Mouse (Mus musculus): Measurements from ENCODE around the gene Gjb2. TPM values are rescaled to one million over a fixed set of nuclear protein-coding genes. Genes with fewer than 3 reads are reported as not detected.

The Gjb2 gene
- polyA plus RNA-seq, 1 experiment from 2014 or later = 6.2 TPM

- Histone ChIP-seq H3K36me3 (ENCODE audit: control insufficient read depth, insufficient read depth, low read length) (no peaks in the 10 kb centered on the region), H3K4me3 (ENCODE audit: low read depth, low read length) (no peak overlapping the region), H3K9ac (ENCODE audit: low read length) (no peak overlapping the region), H3K27me3 (ENCODE audit: control insufficient read depth, insufficient read depth, low read length) (peaks cover 45% of the 10 kb centered on the region), H3K27ac (ENCODE audit: low read depth, low read length) (no peak overlapping the region), H3K4me1 (replicated peaks; ENCODE audit: control insufficient read depth, insufficient read depth, low read length) (peaks cover 13% of the 10 kb centered on the region; the same call in 1 of the 2 replicates), H3K9me3 (ENCODE audit: control insufficient read depth, low read length) (no peaks in the 10 kb centered on the region), H3K4me2 (ENCODE audit: low read depth, low read length, severe bottlenecking) (no peak overlapping the region)
- DNase-seq (ENCODE audit: low spot score) (no peak), ATAC-seq (replicated peaks; ENCODE audit: low FRiP score) (no peak)
- WGBS = 72% methylated on average over 5 of the region's 5 CpGs
These were observed 3.4 kb upstream of the Gjb2 start for GRCm38 (mm10) chr14:57107916-57108315.

GRCm38 (mm10) chr14:57107091-57107490, 2.6 kb upstream of the Gjb2 start:
- WGBS = 77% methylated on average over 8 of the region's 8 CpGs
- no peak overlapping the region for H3K27ac ChIP-seq (ENCODE audit: low read depth, low read length)
- H3K9ac ChIP-seq (ENCODE audit: low read length) = no peak overlapping the region
- H3K4me3 ChIP-seq (ENCODE audit: low read depth, low read length) = no peak overlapping the region
- ATAC-seq (replicated peaks; ENCODE audit: low FRiP score) = no peak
- DNase-seq (ENCODE audit: low spot score) = no peak
- peaks cover 13% of the 10 kb centered on the region; the same call in 1 of the 2 replicates for H3K4me1 ChIP-seq (replicated peaks; ENCODE audit: control insufficient read depth, insufficient read depth, low read length)
- no peak overlapping the region for H3K4me2 ChIP-seq (ENCODE audit: low read depth, low read length, severe bottlenecking)
- H3K9me3 ChIP-seq (ENCODE audit: control insufficient read depth, low read length) = no peaks in the 10 kb centered on the region
- no peaks in the 10 kb centered on the region for H3K36me3 ChIP-seq (ENCODE audit: control insufficient read depth, insufficient read depth, low read length)
- H3K27me3 ChIP-seq (ENCODE audit: control insufficient read depth, insufficient read depth, low read length) = peaks cover 49% of the 10 kb centered on the region

- Histone ChIP-seq H3K4me3 (ENCODE audit: low read depth, low read length) (no peak overlapping the region), H3K27ac (ENCODE audit: low read depth, low read length) (no peak overlapping the region), H3K9ac (ENCODE audit: low read length) (no peak overlapping the region), H3K27me3 (ENCODE audit: control insufficient read depth, insufficient read depth, low read length) (peaks cover 50% of the 10 kb centered on the region), H3K36me3 (ENCODE audit: control insufficient read depth, insufficient read depth, low read length) (no peaks in the 10 kb centered on the region), H3K4me2 (ENCODE audit: low read depth, low read length, severe bottlenecking) (no peak overlapping the region), H3K9me3 (ENCODE audit: control insufficient read depth, low read length) (no peaks in the 10 kb centered on the region), H3K4me1 (replicated peaks; ENCODE audit: control insufficient read depth, insufficient read depth, low read length) (peaks cover 13% of the 10 kb centered on the region; the same call in 1 of the 2 replicates)
- DNase-seq (ENCODE audit: low spot score) (no peak), ATAC-seq (replicated peaks; ENCODE audit: low FRiP score) (no peak)
- 38% methylated on average over 11 of the region's 11 CpGs for WGBS
These were observed 1.2 kb upstream of the Gjb2 start for GRCm38 (mm10) chr14:57105721-57106120.

GRCm38 (mm10) chr14:57105111-57105510, 609 bp upstream of the Gjb2 start:
- Histone ChIP-seq H3K9ac (ENCODE audit: low read length) (no peak overlapping the region), H3K9me3 (ENCODE audit: control insufficient read depth, low read length) (no peaks in the 10 kb centered on the region), H3K4me1 (replicated peaks; ENCODE audit: control insufficient read depth, insufficient read depth, low read length) (peaks cover 13% of the 10 kb centered on the region; the same call in 1 of the 2 replicates), H3K36me3 (ENCODE audit: control insufficient read depth, insufficient read depth, low read length) (no peaks in the 10 kb centered on the region), H3K27me3 (ENCODE audit: control insufficient read depth, insufficient read depth, low read length) (peaks cover 50% of the 10 kb centered on the region), H3K4me2 (ENCODE audit: low read depth, low read length, severe bottlenecking) (peak overlapping the region; percentile 100), H3K27ac (ENCODE audit: low read depth, low read length) (no peak overlapping the region), H3K4me3 (ENCODE audit: low read depth, low read length) (no peak overlapping the region)
- ATAC-seq (replicated peaks; ENCODE audit: low FRiP score) = no peak
- WGBS = 8% methylated on average over 14 of the region's 14 CpGs
- DNase-seq (ENCODE audit: low spot score) = no peak

GRCm38 (mm10) chr14:57103711-57104105, 794 bp downstream of the Gjb2 start:
- H3K27ac ChIP-seq (ENCODE audit: low read depth, low read length) = no peak overlapping the region
- H3K9ac ChIP-seq (ENCODE audit: low read length) = peak overlapping the region; percentile 39
- DNase-seq (ENCODE audit: low spot score) (no peak), ATAC-seq (replicated peaks; ENCODE audit: low FRiP score) (no peak)
- peaks cover 50% of the 10 kb centered on the region for H3K27me3 ChIP-seq (ENCODE audit: control insufficient read depth, insufficient read depth, low read length)
- peaks cover 14% of the 10 kb centered on the region; the same call in 1 of the 2 replicates for H3K4me1 ChIP-seq (replicated peaks; ENCODE audit: control insufficient read depth, insufficient read depth, low read length)
- 4% methylated on average over 22 of the region's 22 CpGs for WGBS
- H3K4me2 ChIP-seq (ENCODE audit: low read depth, low read length, severe bottlenecking) = peak overlapping the region; percentile 100
- H3K9me3 ChIP-seq (ENCODE audit: control insufficient read depth, low read length) = no peaks in the 10 kb centered on the region
- peak overlapping the region; percentile 49 for H3K4me3 ChIP-seq (ENCODE audit: low read depth, low read length)
- no peaks in the 10 kb centered on the region for H3K36me3 ChIP-seq (ENCODE audit: control insufficient read depth, insufficient read depth, low read length)

GRCm38 (mm10) chr14:57103121-57103520, 1.4 kb downstream of the Gjb2 start:
- Histone ChIP-seq H3K4me3 (ENCODE audit: low read depth, low read length) (no peak overlapping the region), H3K9ac (ENCODE audit: low read length) (no peak overlapping the region), H3K36me3 (ENCODE audit: control insufficient read depth, insufficient read depth, low read length) (no peaks in the 10 kb centered on the region), H3K27ac (ENCODE audit: low read depth, low read length) (no peak overlapping the region), H3K4me2 (ENCODE audit: low read depth, low read length, severe bottlenecking) (no peak overlapping the region), H3K4me1 (replicated peaks; ENCODE audit: control insufficient read depth, insufficient read depth, low read length) (peaks cover 14% of the 10 kb centered on the region; the same call in 1 of the 2 replicates), H3K27me3 (ENCODE audit: control insufficient read depth, insufficient read depth, low read length) (peaks cover 50% of the 10 kb centered on the region), H3K9me3 (ENCODE audit: control insufficient read depth, low read length) (no peaks in the 10 kb centered on the region)
- DNase-seq (ENCODE audit: low spot score) (no peak), ATAC-seq (replicated peaks; ENCODE audit: low FRiP score) (no peak)
- 47% methylated on average over 6 of the region's 6 CpGs for WGBS

GRCm38 (mm10) chr14:57101623-57102022, 2.9 kb downstream of the Gjb2 start:
- ATAC-seq (replicated peaks; ENCODE audit: low FRiP score) (no peak), DNase-seq (ENCODE audit: low spot score) (no peak)
- Histone ChIP-seq H3K4me1 (replicated peaks; ENCODE audit: control insufficient read depth, insufficient read depth, low read length) (peaks cover 14% of the 10 kb centered on the region; the same call in 1 of the 2 replicates), H3K9ac (ENCODE audit: low read length) (no peak overlapping the region), H3K4me2 (ENCODE audit: low read depth, low read length, severe bottlenecking) (no peak overlapping the region), H3K4me3 (ENCODE audit: low read depth, low read length) (no peak overlapping the region), H3K9me3 (ENCODE audit: control insufficient read depth, low read length) (no peaks in the 10 kb centered on the region), H3K27me3 (ENCODE audit: control insufficient read depth, insufficient read depth, low read length) (peaks cover 42% of the 10 kb centered on the region), H3K27ac (ENCODE audit: low read depth, low read length) (no peak overlapping the region), H3K36me3 (ENCODE audit: control insufficient read depth, insufficient read depth, low read length) (no peaks in the 10 kb centered on the region)
- WGBS = 91% methylated on average over 7 of the region's 7 CpGs

GRCm38 (mm10) chr14:57095855-57096254, 8.6 kb downstream of the Gjb2 start:
- Histone ChIP-seq H3K4me2 (ENCODE audit: low read depth, low read length, severe bottlenecking) (no peak overlapping the region), H3K27ac (ENCODE audit: low read depth, low read length) (no peak overlapping the region), H3K27me3 (ENCODE audit: control insufficient read depth, insufficient read depth, low read length) (no peaks in the 10 kb centered on the region; the same call in 1 of the 2 replicates), H3K36me3 (ENCODE audit: control insufficient read depth, insufficient read depth, low read length) (no peaks in the 10 kb centered on the region), H3K4me3 (ENCODE audit: low read depth, low read length) (no peak overlapping the region), H3K9ac (ENCODE audit: low read length) (no peak overlapping the region), H3K9me3 (ENCODE audit: control insufficient read depth, low read length) (no peaks in the 10 kb centered on the region), H3K4me1 (replicated peaks; ENCODE audit: control insufficient read depth, insufficient read depth, low read length) (0 out of 2 replicates have a peak, but pooled peaks cover 1% of the 10 kb centered on the region)
- WGBS = 89% methylated on average over 4 of the region's 4 CpGs
- ATAC-seq (replicated peaks; ENCODE audit: low FRiP score) (no peak), DNase-seq (ENCODE audit: low spot score) (no peak)

GRCm38 (mm10) chr14:57093029-57093428, 11.5 kb downstream of the Gjb2 start:
- no peak overlapping the region for H3K4me2 ChIP-seq (ENCODE audit: low read depth, low read length, severe bottlenecking)
- no peaks in the 10 kb centered on the region for H3K4me1 ChIP-seq (replicated peaks; ENCODE audit: control insufficient read depth, insufficient read depth, low read length)
- no peak overlapping the region for H3K4me3 ChIP-seq (ENCODE audit: low read depth, low read length)
- no peak overlapping the region for H3K9ac ChIP-seq (ENCODE audit: low read length)
- no peaks in the 10 kb centered on the region for H3K36me3 ChIP-seq (ENCODE audit: control insufficient read depth, insufficient read depth, low read length)
- no peaks in the 10 kb centered on the region for H3K9me3 ChIP-seq (ENCODE audit: control insufficient read depth, low read length)
- ATAC-seq (replicated peaks; ENCODE audit: low FRiP score) = no peak
- no peak overlapping the region for H3K27ac ChIP-seq (ENCODE audit: low read depth, low read length)
- DNase-seq (ENCODE audit: low spot score) = peak; percentile 70
- no peaks in the 10 kb centered on the region for H3K27me3 ChIP-seq (ENCODE audit: control insufficient read depth, insufficient read depth, low read length)
- 12% methylated on average over 8 of the region's 8 CpGs for WGBS
